Mouse (Mus musculus) heart, postnatal 0 days (tissue): Measurements from ENCODE around the gene Ociad2. TPM values are rescaled to one million over a fixed set of nuclear protein-coding genes. Genes with fewer than 3 reads are reported as not detected.

Experiments
- ATAC-seq: fragments of 200-750 bp; cut with Nextera tagmentation; 2 replicates; pipeline ENCODE4 v1.8.0; 2017; ENCODE audit warnings: low read depth, moderate number of reproducible peaks, moderate library complexity; ENCODE audit not compliant: insufficient read depth
- DNase-seq: peaks from one replicate; pipeline ENCODE4 v3.0.0-alpha.2; 2016; ENCODE audit warnings: low spot score
- H3K27ac ChIP-seq: fragments of 300-500 bp; sonication (generic); 2 replicates; pipeline ENCODE4 v1.5.1; 2014; ENCODE audit warnings: low read depth, mild to moderate bottlenecking
- H3K27me3 ChIP-seq: fragments of 300-500 bp; sonication (generic); 2 replicates; pipeline ENCODE4 v1.6.1; 2014; ENCODE audit warnings: low read length, mixed read lengths; ENCODE audit not compliant: control insufficient read depth, insufficient read depth
- H3K36me3 ChIP-seq: fragments of 300-500 bp; sonication (generic); replicated peaks from 2 replicates; pipeline ENCODE4 v1.6.1; 2014; ENCODE audit warnings: low read length, mixed read lengths; ENCODE audit not compliant: control insufficient read depth, insufficient read depth
- H3K4me1 ChIP-seq: fragments of 300-500 bp; sonication (generic); 2 replicates; pipeline ENCODE4 v1.6.1; 2014; ENCODE audit warnings: antibody characterized with exemption; ENCODE audit not compliant: control insufficient read depth, insufficient read depth
- H3K4me2 ChIP-seq: fragments of 300-500 bp; sonication (generic); 2 replicates; pipeline ENCODE4 v1.6.1; 2014; ENCODE audit warnings: low read depth, mild to moderate bottlenecking, low read length, moderate library complexity
- H3K4me3 ChIP-seq: fragments of 300-500 bp; sonication (generic); 2 replicates; pipeline ENCODE4 v1.5.1; 2014; ENCODE audit warnings: low read depth, low read length
- H3K9ac ChIP-seq: fragments of 300-500 bp; sonication (generic); replicated peaks from 2 replicates; pipeline ENCODE4 v1.6.1; 2014; ENCODE audit warnings: low read depth, low read length, mixed read lengths
- H3K9me3 ChIP-seq: fragments of 300-500 bp; sonication (generic); replicated peaks from 2 replicates; pipeline ENCODE4 v1.6.1; 2016; ENCODE audit warnings: low read length; ENCODE audit not compliant: control insufficient read depth
- CTCF ChIP-seq: IDR thresholded peaks from 2 replicates; pipeline ENCODE4 v1.5.1; 2016; ENCODE audit warnings: antibody characterized with exemption, control low read depth, low read depth
- EP300 ChIP-seq: IDR thresholded peaks from 2 replicates; pipeline ENCODE4 v1.6.1; 2016; ENCODE audit warnings: antibody characterized with exemption, low read depth
- WGBS: fragments of 180-500 bp; shearing (Covaris S2); extraction: QIAGEN DNeasy Blood & Tissue Kit; methylation state at CpG from one replicate; pipeline ENCODE4 v1.1.7; 2014; 5-methylcytosine and 5-hydroxymethylcytosine counted together
- polyA plus RNA-seq: library from polyadenylated mRNA; unstranded; fragments of >200 nt; fragmentation: Nextera tagmentation; extraction: Ambion mirVana; gene quantifications from 2 replicates; pipeline ENCODE4 v1.2.1, GENCODE M21; 2015
- total RNA-seq: library from RNA; depleted of rRNA; stranded (reverse); fragments of >200 nt; gene quantifications from 2 replicates; pipeline ENCODE4 v1.2.3, GENCODE M21; 2014; ENCODE audit warnings: low replicate concordance

The Ociad2 gene
- total and polyA plus RNA-seq, 2 experiments from 2014 or later: 13.3 to 16.7 TPM

DNA sequence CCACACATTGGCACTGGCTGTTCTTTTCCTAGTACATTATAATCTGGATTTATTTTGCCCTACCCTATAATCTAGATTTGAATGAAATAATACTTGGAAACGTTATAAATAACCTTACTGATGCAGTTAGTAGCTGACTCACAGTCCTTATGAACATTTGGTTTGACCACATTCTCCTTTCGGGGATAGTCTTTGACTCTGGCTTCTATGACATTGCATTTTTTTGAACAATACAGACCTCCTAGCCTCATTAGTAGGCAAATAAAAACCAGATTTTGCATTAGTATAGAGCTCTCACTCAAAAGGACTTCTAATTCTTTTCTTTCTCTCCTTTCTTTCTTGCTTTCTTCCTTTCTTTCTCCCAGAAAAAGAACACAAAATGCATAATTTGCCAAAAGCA is 50.9 kb downstream of the Ociad2 start:
- no peak overlapping the region for H3K4me3 ChIP-seq
- H3K36me3 ChIP-seq: peaks cover 2% of the 10 kb centered on the region
- H3K4me2 ChIP-seq: no peak overlapping the region
- no peak for DNase-seq
- no peak overlapping the region for H3K9ac ChIP-seq
- no peak for ATAC-seq
- H3K27ac ChIP-seq: no peak overlapping the region
- H3K4me1 ChIP-seq: peaks cover 6% of the 10 kb centered on the region
- WGBS: 58% methylated on average over 2 of the region's 2 CpGs
- no peaks in the 10 kb centered on the region for H3K27me3 ChIP-seq
- no peaks in the 10 kb centered on the region for H3K9me3 ChIP-seq
- no peak for TF ChIP-seq CTCF
- TF ChIP-seq EP300: no peak

DNA sequence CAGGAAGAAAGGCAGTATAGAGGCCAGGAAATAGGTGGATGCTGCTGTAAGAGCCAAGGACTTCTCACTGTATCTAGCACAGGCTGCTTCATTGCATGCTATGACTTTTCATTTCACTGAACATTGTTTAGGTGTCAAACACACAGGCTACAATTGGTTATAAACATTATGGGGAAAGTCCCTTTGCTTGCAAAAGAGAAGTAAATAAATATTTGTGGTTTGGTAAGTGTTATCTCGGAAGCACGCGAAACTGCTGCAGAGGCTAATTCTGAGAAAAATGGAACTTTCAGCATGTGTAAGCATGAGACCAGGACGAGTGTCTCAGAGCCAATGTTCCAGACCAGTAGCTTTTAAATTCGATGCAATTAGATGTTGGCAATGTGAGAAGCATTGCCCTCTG is 54.2 kb downstream of the Ociad2 start:
- Histone ChIP-seq H3K27ac (no peak overlapping the region), H3K4me2 (no peak overlapping the region), H3K9ac (no peak overlapping the region), H3K4me1 (no peaks in the 10 kb centered on the region), H3K4me3 (no peak overlapping the region), H3K36me3 (no peaks in the 10 kb centered on the region), H3K27me3 (no peaks in the 10 kb centered on the region), H3K9me3 (no peaks in the 10 kb centered on the region)
- no peak for ATAC-seq
- WGBS: 63% methylated on average over 5 of the region's 5 CpGs
- no peak for DNase-seq
- TF ChIP-seq EP300 (no peak), CTCF (no peak)

DNA sequence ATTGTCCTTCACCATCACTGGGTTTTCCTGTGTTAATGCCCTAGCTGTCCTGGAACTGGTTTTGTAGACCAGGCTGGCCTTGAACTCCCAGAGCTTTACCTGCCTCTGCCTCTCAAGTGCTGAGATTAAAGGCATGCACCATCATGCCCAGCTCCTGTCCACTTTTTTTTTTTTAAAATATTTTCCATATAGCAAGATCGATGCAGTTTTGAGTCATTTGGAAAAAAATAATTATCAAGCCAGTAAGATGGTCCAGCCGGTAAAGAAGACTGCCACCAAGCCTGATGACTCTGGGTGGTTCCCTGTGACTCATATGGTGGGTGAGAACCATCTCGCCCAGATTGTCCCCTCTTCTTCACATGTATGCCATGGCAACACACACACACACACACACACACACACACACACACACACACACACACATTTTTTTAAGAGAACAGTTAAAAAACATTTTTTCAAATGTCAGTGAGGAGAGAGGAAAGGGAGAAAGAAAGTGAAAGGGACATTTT is 55.3 kb downstream of the Ociad2 start:
- no peaks in the 10 kb centered on the region for H3K27me3 ChIP-seq
- no peaks in the 10 kb centered on the region for H3K4me1 ChIP-seq
- no peak overlapping the region for H3K9ac ChIP-seq
- TF ChIP-seq CTCF (no peak), EP300 (no peak)
- DNase-seq: no peak
- no peak overlapping the region for H3K4me2 ChIP-seq
- ATAC-seq: no peak
- H3K27ac ChIP-seq: no peak overlapping the region
- no peaks in the 10 kb centered on the region for H3K9me3 ChIP-seq
- H3K36me3 ChIP-seq: no peaks in the 10 kb centered on the region
- H3K4me3 ChIP-seq: no peak overlapping the region
- WGBS: 72% methylated on average over 3 of the region's 3 CpGs

DNA sequence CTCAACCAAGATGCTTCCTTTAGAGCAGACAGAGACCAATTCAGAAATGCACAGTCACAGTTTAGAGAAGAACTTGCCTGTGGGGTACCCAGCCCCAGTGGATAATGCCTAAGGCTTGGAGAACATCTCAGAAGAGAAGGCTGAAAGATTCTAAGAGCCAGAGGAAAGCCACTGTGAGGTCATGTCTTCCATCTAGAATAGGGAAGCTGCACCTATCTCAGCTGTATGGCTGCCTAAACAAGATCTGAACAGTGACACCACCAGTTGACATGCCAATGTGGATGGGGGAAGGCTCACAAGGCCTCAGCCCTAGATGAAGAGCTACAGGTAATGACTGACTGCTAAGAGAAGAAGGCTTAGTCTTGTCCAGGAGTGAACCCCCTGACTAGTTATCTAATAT is 56.8 kb downstream of the Ociad2 start:
- H3K27ac ChIP-seq: no peak overlapping the region
- TF ChIP-seq CTCF (no peak), EP300 (no peak)
- H3K36me3 ChIP-seq: no peaks in the 10 kb centered on the region
- H3K9me3 ChIP-seq: no peaks in the 10 kb centered on the region
- H3K4me3 ChIP-seq: no peak overlapping the region
- no peak for ATAC-seq
- H3K4me1 ChIP-seq: 0 out of 2 replicates have a peak, but pooled peaks cover 4% of the 10 kb centered on the region
- no peak overlapping the region for H3K4me2 ChIP-seq
- no peak overlapping the region for H3K9ac ChIP-seq
- no peaks in the 10 kb centered on the region for H3K27me3 ChIP-seq
- DNase-seq: no peak

DNA sequence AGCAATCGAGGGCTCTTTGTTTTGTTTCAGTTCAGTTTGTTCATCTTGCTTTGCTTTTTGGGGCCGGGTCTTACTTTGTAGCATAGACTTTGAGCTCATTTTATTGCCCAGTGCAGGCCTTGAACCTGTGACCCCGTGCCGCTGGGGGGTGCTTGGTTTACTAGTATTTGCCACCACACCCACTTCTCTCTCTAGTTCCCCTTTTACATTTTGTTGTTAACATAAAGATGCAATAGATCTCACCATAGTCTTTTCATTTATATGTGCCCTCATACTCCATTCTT is 60.3 kb downstream of the Ociad2 start:
- Histone ChIP-seq H3K4me2 (no peak overlapping the region), H3K4me3 (no peak overlapping the region), H3K9me3 (no peaks in the 10 kb centered on the region), H3K9ac (no peak overlapping the region), H3K4me1 (0 out of 2 replicates have a peak, but pooled peaks cover 4% of the 10 kb centered on the region), H3K27me3 (no peaks in the 10 kb centered on the region), H3K27ac (peak overlapping the region; percentile 32; the same call in 1 of the 2 replicates), H3K36me3 (no peaks in the 10 kb centered on the region)
- TF ChIP-seq EP300 (no peak), CTCF (no peak)
- ATAC-seq (no peak), DNase-seq (no peak)
- 56% methylated on average over 4 of the region's 4 CpGs for WGBS

DNA sequence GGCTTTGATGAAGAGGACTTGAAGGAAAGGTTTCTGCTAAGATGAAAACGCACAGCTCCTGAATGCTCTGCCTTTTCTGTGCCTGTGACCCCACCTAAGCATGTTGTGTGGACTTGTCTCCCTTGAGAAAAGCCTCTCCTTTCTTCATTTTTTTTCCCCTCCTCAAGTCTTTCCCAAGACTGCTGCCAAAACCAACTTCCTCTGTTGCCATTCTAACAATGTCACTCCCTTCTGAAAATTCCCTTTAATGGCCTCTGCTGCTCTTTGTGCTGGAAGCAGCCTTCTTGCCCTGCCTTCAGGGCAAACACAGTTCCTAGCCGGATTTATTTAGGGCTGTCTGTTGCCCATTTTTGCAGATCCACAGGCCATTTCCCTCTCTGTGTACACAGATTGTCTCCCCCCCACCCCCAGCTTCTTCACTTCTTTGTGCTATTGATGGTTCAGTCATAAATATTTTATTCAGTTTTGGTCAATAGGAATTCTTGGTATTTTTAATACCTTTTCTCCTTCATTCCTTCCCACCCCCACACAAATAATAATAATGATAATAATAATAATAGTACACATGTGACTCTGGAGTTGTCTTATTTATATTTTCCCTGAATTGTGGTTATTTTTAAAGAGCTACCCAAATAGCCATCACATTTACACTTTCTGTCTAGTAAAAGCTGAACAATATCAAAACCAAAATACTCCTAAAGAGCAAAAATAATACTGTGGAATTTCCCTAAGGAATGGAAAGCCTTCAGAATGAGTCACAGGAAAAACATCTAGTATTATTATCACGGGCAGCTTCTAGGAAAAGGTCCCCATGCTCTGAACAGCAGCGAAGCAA is 60.9 kb downstream of the Ociad2 start:
- no peak for TF ChIP-seq CTCF
- no peak for TF ChIP-seq EP300
- no peak overlapping the region for H3K4me3 ChIP-seq
- H3K36me3 ChIP-seq: no peaks in the 10 kb centered on the region
- DNase-seq: peak; percentile 63
- H3K9me3 ChIP-seq: no peaks in the 10 kb centered on the region
- 32% methylated on average over 4 of the region's 4 CpGs for whole genome bisulfite sequencing
- ATAC-seq: peak; percentile 39
- peak overlapping the region; percentile 80 for H3K27ac ChIP-seq
- H3K27me3 ChIP-seq: no peaks in the 10 kb centered on the region
- peak overlapping the region; percentile 19; the same call in 1 of the 2 replicates for H3K4me2 ChIP-seq
- H3K4me1 ChIP-seq: 0 out of 2 replicates have a peak, but pooled peaks cover 4% of the 10 kb centered on the region
- H3K9ac ChIP-seq: no peak overlapping the region
